Mouse (Mus musculus) gastrocnemius, adult 8-10 months (tissue): Measurements from ENCODE around the gene Slc39a5. TPM values are rescaled to one million over a fixed set of nuclear protein-coding genes. Genes with fewer than 3 reads are reported as not detected.

Experiments used
- DNase-seq, 2 experiments: peaks; one replicate each; pipeline ENCODE4 v3.0.0; 2022; ENCODE audit warnings: low spot score in 2 of 2
- total RNA-seq, 4 experiments: library from RNA; stranded (reverse); gene quantifications; 2 replicates each; pipeline ENCODE4 v1.2.4; 2022

Slc39a5 gene
- total RNA-seq, result not detected

DNA sequence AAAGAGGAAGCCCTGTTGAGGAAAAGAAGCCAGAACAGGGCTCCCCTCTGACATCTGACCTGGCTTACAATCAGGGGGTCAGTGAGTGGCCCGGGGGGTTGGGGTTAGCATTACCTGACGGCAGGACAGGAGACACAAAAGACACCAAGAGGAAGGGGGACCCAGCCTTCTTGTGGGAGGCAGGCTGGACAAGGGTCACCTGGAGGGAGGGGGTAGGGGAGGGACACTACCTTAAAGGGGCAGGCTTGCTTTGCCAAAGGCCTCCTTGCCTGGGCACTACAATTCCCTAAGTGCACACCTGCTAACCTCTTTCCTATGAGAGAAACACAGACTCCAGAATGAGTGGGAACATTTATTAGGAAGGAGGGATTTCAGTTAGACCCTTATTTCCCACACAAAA lies at the start of gene Slc39a5:
Gene Slc39a5, minus strand, starts transcription at position 174 of the 400 bp plus-strand sequence.
- DNase-seq, result no peak

GRCm38 (mm10) chr10:128445407-128445806 lies 44.4 kb upstream of the Slc39a5 start:
- no peak for DNase-seq

DNA sequence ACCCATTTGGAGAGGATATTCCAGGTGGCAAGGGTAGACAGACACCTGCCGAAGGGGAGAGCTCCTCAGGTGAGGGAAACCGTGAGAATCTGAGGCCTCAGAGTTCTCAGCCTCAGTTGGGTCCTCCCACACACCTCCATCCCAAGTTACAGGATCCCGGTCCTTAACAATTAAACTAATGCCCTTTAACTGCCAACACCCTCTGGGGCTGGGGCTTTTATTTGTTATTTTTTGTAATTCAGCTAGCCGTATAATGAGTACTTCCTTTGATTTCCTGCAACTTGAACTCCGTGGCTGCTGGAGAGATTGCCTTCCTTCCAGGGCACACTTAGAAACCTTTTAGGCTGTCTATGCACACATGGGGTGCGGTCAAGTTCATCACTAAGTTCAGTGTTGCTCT lies 43.3 kb upstream of the Slc39a5 start:
- no peak for DNase-seq

DNA sequence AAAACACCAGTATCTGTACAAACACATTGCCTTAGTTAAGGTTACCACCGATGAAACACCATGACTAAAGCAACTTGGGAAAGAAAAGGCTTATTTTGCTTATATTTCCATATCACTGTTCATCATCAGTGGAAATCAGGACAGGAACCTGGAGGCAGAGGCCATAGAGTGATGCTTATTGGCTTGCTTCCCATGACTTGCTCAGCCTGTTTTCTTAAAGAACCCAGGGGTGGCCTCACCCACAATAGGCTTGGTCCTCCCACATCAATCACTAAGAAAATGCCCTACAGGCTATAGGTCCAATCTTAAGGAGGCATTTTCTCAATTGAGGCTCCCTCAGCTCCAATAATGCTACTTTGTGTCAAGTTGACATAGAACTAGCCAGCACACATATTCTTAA lies 41.7 kb upstream of the Slc39a5 start:
- DNase-seq, result no peak

GRCm38 (mm10) chr10:128441324-128442119 lies 40.5 kb upstream of the Slc39a5 start:
- DNase-seq, result no peak

- no peak for DNase-seq
These were observed 39.4 kb upstream of the Slc39a5 start for GRCm38 (mm10) chr10:128440407-128440806.

DNA sequence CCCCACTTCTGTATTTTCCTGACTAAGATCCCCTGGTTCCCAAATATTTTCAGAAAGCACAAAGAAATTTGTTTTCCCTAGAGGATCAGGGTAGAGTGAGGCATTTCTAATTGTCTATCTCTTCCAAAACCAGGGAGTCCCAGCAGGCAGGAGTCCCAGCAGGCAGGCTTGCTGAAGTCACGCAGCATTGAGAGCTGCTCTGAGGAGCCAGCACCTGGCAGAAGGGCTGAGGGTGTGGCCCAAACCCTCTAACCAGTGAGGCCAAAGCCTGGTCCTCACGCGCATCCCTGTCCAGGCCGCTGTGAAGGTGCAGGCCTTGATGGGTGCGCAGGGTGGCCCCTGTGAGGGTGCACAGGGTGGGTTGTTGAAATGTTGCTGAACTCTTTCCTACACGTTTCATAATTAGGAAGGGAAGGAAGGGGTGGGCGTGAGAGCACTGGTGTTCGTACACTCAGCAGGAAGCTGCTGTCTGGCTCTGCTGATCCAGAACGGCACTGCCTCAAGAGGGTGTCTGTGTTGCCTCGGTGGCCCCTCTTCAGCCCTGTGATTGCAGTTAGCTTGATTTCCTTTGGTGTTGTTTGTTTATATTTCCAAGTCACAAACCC lies 37.7 kb upstream of the Slc39a5 start:
- DNase-seq, result no peak

DNA sequence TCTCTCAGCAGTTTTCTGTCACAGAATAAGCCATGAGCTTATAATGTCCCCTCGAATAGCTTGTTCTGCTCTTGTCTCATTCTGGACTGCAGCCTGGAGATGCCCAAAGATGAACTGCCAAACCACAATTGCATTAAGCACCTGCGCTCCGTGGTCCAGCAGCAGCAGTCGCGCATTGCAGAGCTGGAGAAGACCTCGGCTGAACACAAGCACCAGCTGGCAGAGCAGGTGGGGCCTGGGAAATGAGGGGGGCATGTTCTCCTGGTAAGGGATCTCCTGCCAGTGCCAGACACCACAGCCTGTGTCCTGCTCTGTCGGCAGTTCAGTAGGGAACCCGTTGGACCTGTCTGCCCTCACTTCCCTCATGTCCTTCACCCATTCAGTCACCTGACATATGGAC lies 35.3 kb upstream of the Slc39a5 start:
- no peak for DNase-seq

GRCm38 (mm10) chr10:128435873-128436272 lies 34.8 kb upstream of the Slc39a5 start:
- no peak for DNase-seq

- DNase-seq, result peak; percentile 35 to 44
These were observed 34.3 kb upstream of the Slc39a5 start for GRCm38 (mm10) chr10:128435186-128435823.

GRCm38 (mm10) chr10:128434681-128435080 lies 33.7 kb upstream of the Slc39a5 start:
- DNase-seq, result no peak

- no peak for DNase-seq
These were observed 32.4 kb upstream of the Slc39a5 start for GRCm38 (mm10) chr10:128433417-128433816.

DNA sequence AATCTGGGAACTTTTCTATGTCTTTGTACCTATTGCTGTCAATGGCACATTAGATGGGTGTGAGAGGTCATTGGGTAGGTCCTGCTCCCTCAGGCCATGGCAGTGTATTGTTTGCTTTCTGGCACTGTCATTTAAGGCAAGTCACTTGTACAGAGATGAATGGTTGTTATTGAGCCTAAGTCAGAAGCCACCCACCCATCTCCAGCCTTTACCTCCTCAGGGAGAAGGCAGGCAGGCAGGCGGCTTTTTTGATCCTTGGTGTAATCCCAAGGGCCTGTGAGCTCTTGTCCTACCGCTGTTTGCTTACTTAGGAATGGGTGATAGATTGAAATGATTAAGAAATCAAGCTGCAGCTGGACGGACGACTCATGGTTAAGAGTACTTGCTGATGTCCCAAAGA lies 28.4 kb upstream of the Slc39a5 start:
- DNase-seq, result no peak

DNA sequence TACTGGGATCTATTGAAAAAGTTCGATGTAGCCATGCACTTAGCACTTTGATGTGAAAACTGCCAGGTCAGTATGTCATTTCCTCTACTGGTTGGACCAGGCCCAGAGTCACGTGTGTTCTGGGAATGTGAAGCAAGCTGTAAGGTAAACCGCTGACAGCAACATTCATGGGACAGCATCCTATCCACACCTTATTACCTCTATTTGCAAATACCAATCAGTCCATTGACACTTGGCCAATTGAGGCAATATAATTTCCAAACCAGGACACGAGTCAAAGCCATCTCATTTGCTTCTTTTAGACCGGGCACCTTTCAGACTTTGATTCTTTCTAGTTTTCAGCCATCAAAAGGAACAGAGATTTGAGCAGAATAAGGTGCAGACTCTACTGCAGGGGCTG lies 28.0 kb upstream of the Slc39a5 start:
- DNase-seq, result no peak

DNA sequence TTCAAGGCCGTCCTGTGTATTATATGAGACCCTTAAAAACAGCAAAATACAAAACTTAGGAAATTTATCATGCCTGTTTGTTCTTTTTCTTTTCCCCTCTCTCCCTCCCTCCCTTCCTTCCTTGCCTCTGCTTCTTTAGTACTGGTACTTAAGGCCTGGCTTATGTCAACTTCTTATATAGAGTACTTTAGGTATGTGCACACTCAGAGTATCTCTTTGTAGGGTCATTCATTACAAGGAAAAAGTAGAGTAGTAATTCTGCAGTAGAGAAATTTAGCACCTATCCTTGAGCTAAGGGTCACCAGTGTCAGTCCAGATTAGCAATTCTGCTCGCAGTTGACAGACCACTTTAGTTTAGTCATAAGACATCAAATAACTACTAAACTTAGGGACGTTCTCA lies 24.2 kb upstream of the Slc39a5 start:
- no peak for DNase-seq

- DNase-seq, result no peak
These were observed 23.6 kb upstream of the Slc39a5 start for GRCm38 (mm10) chr10:128424604-128425003.

GRCm38 (mm10) chr10:128422426-128422825 lies 21.4 kb upstream of the Slc39a5 start:
- DNase-seq, result no peak

DNA sequence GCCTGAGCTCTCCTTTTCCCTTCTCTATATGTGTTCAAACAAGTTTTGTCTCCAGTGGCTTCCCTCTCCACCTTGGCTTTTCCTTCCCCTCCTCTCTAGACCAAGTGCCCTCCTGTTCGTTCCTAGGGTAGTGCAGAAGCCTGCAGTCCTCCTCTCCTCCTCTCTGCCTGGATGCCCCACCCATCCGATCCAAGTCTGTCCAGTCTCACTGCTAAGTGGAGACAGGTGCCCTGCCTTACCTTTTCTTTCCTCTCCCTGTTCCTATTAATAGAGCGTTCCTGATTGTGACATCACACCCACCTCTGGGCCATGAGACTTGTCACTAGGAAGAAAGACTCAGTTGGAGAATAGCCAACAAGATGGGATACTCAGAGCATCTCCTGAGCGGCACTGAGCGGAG lies 13.8 kb upstream of the Slc39a5 start:
- DNase-seq, result no peak

DNA sequence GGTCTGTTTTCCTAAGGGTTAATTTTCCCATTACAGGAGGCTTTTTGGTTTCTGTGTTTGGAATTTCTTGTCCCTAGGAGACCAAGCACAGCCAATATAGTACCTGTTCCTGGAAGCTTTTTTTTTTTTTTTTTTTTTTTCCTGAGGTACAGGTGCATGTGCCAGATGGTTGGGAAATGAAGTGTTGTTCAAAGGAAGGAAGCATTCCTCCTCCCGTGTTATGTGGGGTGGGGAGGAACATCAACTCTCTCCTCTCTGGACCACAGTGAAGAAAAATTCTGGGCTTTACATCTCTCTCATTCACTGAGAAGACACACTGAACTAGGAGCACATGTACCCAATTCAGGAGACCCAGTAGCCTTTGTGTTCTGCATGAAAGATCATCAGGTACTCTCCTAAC lies 12.0 kb upstream of the Slc39a5 start:
- DNase-seq, result no peak

- DNase-seq, result no peak
These were observed 11.5 kb upstream of the Slc39a5 start for GRCm38 (mm10) chr10:128412558-128412957.

DNA sequence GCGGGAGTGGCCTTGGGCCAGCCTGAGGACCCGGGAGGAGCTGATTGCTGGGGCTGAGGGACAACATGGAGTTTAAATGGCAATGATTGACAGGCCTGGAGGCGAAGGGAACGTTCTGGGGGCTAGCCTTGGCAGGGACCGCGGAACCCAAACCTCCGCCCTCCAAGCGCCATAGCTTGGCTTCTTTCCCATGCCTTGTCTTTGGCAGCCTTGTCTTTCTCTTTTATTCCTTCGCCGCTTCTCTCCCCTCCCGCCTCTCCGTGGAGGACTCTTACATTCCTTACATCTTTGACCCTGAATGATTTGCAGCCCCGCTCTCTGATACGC lies 11.0 kb upstream of the Slc39a5 start:
- DNase-seq, result no peak

GRCm38 (mm10) chr10:128411211-128412054 lies 10.4 kb upstream of the Slc39a5 start, which contains the start of the genes Nabp2 and Rnf41:
Nabp2 (minus strand) TSS chr10:128411492.
Rnf41 (plus strand) TSS chr10:128411657.
- DNase-seq, result peak; percentile 92 to 94
